Mouse (Mus musculus): ENCODE measurements around the gene Bysl. TPM values are rescaled to one million over a fixed set of nuclear protein-coding genes. Genes with fewer than 3 reads are reported as not detected.

Bysl gene
- total RNA-seq, 1 experiment from 2014 or later: 15.5 TPM

Other genes with a start within 250 kb of the Bysl start
- gene Mrps10, start 242.6 kb downstream of the Bysl start, total RNA-seq (2021): 47.5 and 53.5 TPM in 2 replicates
- 1.6 and 3.2 TPM in 2 replicates for gene Guca1b, start 226.1 kb downstream of the Bysl start, total RNA-seq (2021)
- gene Guca1a, start 210.9 kb downstream of the Bysl start, total RNA-seq (2021): 2.2 TPM in 1 of 2 replicates, not detected in the other
- gene AI661453, start 174.9 kb downstream of the Bysl start, total RNA-seq (2021): 0.73 and 0.86 TPM in 2 replicates
- gene 1700001C19Rik, start 174.1 kb downstream of the Bysl start, total RNA-seq (2021): not detected in 2 replicates
- gene Taf8, start 109.2 kb downstream of the Bysl start, total RNA-seq (2021): 21.1 and 25.7 TPM in 2 replicates
- gene Ccnd3, start 106.4 kb downstream of the Bysl start, total RNA-seq (2021): 385 and 429 TPM in 2 replicates
- 38.7 and 40.5 TPM in 2 replicates for gene Med20, start 90 bp upstream of the Bysl start, total RNA-seq (2021)
- 1.4 and 3.9 TPM in 2 replicates for gene Gm20517, start 97 bp upstream of the Bysl start, total RNA-seq (2021)
- 8.8 and 9.3 TPM in 2 replicates for gene Usp49, start 19.2 kb upstream of the Bysl start, total RNA-seq (2021)
- 213 and 228 TPM in 2 replicates for gene Tomm6, start 76.9 kb upstream of the Bysl start, total RNA-seq (2021)
- 4.3 and 8.0 TPM in 2 replicates for gene Frs3, start 77.5 kb upstream of the Bysl start, total RNA-seq (2021)
- 0.91 TPM in 1 of 2 replicates, not detected in the other for gene Gm21981, start 83.0 kb upstream of the Bysl start, total RNA-seq (2021)
- gene Prickle4, start 83.2 kb upstream of the Bysl start, total RNA-seq (2021): 1.7 and 4.3 TPM in 2 replicates
- not detected in 2 replicates for gene Pgc, start 115.3 kb upstream of the Bysl start, total RNA-seq (2021)
- 21.1 and 28.0 TPM in 2 replicates for gene Tfeb, start 125.5 kb upstream of the Bysl start, total RNA-seq (2021)
- 2.4 TPM in 1 of 2 replicates, not detected in the other for gene Mdfi, start 223.2 kb upstream of the Bysl start, total RNA-seq (2021)

Measured in adrenal gland, postnatal 25 days (tissue).